Mouse (Mus musculus): ENCODE data around the gene Med12l. TPM values are rescaled to one million over a fixed set of nuclear protein-coding genes. Genes with fewer than 3 reads are reported as not detected.

Med12l gene
- total RNA-seq, 2 experiments from 2014 or later: 3.5 to 5.4 TPM

DNA sequence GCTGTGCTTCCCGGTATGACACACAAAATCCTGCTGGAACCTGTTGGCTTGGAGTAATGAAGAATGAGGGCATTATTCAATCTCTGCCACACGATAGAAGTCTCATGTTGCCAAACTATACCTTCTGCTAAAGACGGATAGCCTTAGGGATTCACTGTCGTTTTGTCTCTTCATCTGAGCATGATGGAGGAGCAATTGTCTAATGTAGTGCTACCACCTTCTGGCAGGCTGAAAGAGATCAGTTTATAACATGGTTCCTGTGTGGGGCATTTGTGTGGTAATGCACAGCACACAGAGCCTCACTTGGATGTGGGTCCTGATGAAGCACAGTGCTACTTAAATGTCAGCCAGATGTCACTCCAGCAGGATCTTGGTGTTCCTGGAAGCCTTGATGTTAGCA, 163.6 kb downstream of the Med12l start:
- no peak for ATAC-seq (replicated peaks; ENCODE audit: low FRiP score, low TSS enrichment, poor library complexity, severe bottlenecking)

- ATAC-seq (replicated peaks; ENCODE audit: low FRiP score, low TSS enrichment, poor library complexity, severe bottlenecking): no peak
Measured at GRCm38 (mm10) chr3:59169921-59170627, 164.4 kb downstream of the Med12l start.

DNA sequence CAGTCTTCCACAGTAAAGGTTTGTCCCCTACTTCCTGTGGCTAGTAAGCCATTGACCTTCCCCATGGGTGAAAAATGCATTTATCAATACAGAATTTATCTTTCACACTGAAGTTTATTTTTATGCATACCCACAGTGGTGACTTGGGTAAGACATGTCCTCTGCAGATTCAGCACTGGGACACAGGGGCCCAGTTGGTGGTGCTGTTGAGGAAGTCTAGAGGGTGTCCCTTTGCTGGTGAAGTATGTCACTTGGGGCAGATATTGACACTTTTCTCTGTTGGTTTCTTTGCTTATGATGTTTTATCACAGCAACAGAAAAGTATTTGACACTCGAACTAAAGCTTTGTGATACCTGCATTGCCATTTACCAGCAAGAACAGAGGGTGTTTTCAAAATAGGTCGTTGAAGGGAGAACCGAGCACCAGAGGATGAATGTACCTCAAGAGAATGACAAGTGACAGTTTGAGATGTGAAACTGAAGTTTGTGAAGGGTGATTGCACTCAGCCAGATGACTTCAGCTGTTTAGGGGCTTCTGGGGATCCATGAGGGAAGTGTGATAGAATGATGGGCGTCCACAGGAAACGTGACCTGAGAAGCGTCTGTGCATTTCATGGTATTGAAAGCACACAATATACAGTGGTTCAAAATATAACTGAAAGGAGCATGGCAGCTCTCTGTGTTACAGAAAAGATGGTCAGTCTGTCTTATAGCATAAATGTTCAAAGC, 169.0 kb downstream of the Med12l start:
- ATAC-seq (replicated peaks; ENCODE audit: low FRiP score, low TSS enrichment, poor library complexity, severe bottlenecking): no peak

GRCm38 (mm10) chr3:59175234-59175633, 169.6 kb downstream of the Med12l start:
- ATAC-seq (replicated peaks; ENCODE audit: low FRiP score, low TSS enrichment, poor library complexity, severe bottlenecking): no peak; the same call in 1 of the 2 replicates

DNA sequence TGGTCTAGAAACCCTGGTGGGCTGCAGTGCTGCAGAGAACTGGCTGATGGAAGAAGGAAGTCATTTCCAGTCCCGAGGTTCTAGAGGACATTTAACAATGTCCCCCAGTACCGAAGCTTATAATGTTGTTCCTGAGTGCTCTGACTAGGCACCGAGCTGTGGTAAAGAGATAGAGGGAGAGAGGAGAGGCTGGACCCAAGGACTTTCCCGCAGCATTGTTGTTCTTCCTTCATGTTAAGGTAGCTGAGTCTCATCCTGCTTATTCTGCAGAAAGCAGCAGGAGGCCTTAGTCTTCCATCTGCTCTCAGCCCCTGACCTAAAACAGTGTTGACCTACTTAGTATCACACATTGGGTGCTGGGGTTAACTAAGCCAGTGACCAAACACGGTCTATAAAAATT, 171.2 kb downstream of the Med12l start:
- no peak for ATAC-seq (replicated peaks; ENCODE audit: low FRiP score, low TSS enrichment, poor library complexity, severe bottlenecking)

- ATAC-seq (replicated peaks; ENCODE audit: low FRiP score, low TSS enrichment, poor library complexity, severe bottlenecking): no peak
Measured at GRCm38 (mm10) chr3:59181134-59181533, 175.5 kb downstream of the Med12l start.

GRCm38 (mm10) chr3:59182129-59182528, 176.5 kb downstream of the Med12l start:
- no peak for ATAC-seq (replicated peaks; ENCODE audit: low FRiP score, low TSS enrichment, poor library complexity, severe bottlenecking)

GRCm38 (mm10) chr3:59185662-59186061, 180.0 kb downstream of the Med12l start:
- ATAC-seq (replicated peaks; ENCODE audit: low FRiP score, low TSS enrichment, poor library complexity, severe bottlenecking): no peak

DNA sequence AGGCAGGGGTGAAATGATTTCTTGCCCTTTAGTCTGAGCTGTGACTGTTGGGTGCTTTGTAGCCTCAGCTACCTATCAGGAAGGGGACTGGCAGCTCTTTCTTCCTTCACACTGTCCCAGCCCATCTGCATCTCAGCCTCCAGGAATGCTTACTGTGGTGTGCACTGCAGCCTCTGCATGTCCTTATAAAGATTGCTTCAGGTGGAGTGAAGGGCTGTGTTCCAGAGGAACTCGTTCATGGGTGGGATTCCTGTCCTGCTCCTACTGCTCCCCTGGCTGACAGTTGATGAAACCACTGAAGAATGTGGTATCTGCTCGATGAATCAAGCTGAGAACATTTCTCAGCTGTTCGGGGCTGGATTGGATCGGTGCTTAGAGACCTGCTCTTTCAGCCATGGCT, 181.7 kb downstream of the Med12l start:
- ATAC-seq (replicated peaks; ENCODE audit: low FRiP score, low TSS enrichment, poor library complexity, severe bottlenecking): no peak

DNA sequence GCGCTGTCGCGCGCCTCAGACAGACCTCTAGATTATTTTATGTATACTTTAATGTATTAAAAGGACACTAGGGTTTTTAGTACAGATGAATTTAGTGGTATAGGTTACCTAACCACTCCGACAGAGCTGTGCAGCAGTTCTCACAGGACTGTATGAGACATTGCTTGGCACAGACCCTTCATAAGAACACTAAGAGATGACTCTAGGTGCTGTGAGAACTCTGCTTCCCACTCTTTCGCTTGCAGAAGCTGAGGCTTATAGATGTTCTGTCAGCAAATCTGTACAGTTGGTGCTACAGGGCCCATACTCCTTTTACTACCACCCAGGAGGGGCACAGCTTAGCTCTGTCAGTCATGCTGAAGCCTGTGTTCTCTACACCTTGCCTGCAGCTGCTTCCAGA, 186.0 kb downstream of the Med12l start:
- no peak for ATAC-seq (replicated peaks; ENCODE audit: low FRiP score, low TSS enrichment, poor library complexity, severe bottlenecking)

GRCm38 (mm10) chr3:59194099-59194498, 188.5 kb downstream of the Med12l start:
- no peak for ATAC-seq (replicated peaks; ENCODE audit: low FRiP score, low TSS enrichment, poor library complexity, severe bottlenecking)

GRCm38 (mm10) chr3:59194938-59195337, 189.3 kb downstream of the Med12l start, which contains the start of gene Gpr87:
Gene Gpr87 (minus strand): TSS chr3:59195104.
- no peak for ATAC-seq (replicated peaks; ENCODE audit: low FRiP score, low TSS enrichment, poor library complexity, severe bottlenecking)

DNA sequence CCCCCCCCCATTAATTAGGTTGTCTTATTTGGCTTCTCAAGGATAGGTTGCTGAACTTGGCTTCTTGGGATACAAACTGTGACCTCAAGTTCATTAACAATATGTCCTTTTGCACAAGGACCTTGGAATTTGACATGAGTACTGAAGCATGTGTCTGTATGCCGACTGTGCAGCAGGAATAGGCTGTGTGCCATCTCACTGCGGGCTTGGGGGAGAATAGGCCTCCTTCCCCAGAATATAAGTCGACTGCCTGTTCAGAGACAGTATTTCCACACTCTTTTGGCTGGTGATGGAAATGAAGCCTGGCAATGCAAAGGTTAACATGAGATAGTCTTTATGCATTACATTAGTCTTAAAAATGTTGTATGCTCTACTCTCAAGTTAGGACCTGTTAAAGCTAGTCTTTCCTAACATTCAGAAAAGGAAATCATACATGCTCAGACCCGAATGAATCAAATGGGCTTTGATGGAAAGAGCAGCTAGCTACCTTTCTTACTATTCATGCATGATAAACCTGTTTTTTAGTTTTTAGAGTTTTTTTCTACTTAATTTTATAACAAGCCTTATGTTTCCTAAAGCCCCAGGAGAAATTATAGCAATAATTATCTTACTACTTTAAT, 191.8 kb downstream of the Med12l start:
- no peak for ATAC-seq (replicated peaks; ENCODE audit: low FRiP score, low TSS enrichment, poor library complexity, severe bottlenecking)

- no peak for ATAC-seq (replicated peaks; ENCODE audit: low FRiP score, low TSS enrichment, poor library complexity, severe bottlenecking)
Measured at GRCm38 (mm10) chr3:59203802-59204520, 198.3 kb downstream of the Med12l start.

DNA sequence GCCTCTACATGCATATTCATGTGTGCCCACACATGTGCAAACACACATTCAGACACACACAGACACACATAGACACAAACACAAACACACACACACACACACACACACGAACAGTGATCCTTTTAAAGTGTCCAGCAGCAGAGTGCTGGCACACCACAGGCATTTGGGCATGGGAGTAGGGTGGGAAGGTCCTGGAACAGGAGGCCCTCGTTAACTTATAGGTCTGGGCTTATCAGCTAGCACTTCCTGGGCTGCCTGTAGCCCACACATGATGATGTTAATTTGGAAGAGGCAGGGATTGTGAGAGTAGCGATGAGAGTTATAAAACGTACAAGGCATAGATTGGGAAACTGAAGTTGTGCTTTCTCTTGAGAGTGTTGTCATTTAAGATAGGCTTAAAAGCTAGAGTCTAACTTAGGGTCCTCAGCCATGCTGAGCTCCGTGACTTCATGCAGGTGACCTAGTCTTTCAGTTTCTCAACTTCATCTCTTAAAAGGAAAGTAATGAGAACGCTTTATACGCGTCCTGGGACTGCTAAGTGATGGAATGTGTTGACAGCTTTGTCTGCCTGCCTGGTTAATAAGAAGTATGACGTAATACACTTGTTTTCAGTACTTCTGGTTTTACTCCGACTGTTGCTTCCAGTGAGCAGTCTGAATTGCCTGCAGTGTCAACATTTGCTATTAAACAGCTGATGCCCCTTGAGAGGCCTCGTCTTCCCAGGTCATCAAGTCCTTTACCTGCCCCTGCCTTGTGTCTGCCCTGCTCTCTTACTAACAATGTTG, 199.3 kb downstream of the Med12l start:
- no peak for ATAC-seq (replicated peaks; ENCODE audit: low FRiP score, low TSS enrichment, poor library complexity, severe bottlenecking)

GRCm38 (mm10) chr3:59205941-59206340, 200.3 kb downstream of the Med12l start:
- ATAC-seq (replicated peaks; ENCODE audit: low FRiP score, low TSS enrichment, poor library complexity, severe bottlenecking): no peak

DNA sequence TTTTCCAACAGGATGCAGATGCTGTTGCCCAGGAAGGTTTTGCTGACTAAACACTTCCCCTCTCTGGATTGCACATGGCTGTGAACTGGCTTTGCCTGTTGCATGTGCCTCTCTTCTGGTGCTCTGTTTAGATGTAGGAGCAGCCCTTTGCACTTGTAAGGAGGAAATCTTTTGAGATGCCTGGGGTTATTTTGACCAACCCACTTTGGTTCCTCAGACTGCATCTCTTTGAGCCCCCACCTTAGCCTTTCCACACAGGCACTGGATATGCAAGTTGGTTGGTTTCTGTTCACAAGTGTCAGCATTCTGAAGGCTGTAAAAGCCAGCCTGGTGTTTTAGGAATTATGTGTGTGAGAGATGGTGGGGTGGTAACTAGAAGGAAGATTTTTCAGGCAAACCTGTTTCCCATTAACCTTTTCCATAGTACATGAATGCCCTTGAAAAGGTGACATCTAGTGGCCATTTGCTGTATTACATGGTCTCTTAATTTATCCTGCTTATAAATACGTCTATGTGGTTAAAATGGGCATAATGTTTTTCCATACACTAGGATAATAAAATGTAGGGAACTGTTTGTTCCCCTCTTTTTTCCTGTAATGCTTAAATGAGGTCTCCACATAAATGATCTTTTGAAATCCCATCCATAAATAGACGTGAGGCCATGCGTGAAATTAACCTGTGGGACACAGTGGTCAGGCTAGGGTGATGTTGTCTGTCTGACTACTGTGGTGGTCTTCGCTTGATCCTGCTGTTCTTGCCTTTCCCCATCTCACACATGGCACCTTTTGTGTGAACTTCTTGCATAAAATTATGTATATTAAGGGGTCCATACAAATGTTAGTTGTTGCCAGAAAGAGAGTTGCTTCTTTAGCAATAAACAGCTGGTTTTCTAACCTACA, 203.3 kb downstream of the Med12l start:
- ATAC-seq (replicated peaks; ENCODE audit: low FRiP score, low TSS enrichment, poor library complexity, severe bottlenecking): peak; percentile 70

GRCm38 (mm10) chr3:59210089-59210488, 204.5 kb downstream of the Med12l start:
- ATAC-seq (replicated peaks; ENCODE audit: low FRiP score, low TSS enrichment, poor library complexity, severe bottlenecking): no peak

Measured in megakaryocyte-erythroid progenitor cell, adult 5-6 weeks (primary cell).